In the genomic region with DNA sequence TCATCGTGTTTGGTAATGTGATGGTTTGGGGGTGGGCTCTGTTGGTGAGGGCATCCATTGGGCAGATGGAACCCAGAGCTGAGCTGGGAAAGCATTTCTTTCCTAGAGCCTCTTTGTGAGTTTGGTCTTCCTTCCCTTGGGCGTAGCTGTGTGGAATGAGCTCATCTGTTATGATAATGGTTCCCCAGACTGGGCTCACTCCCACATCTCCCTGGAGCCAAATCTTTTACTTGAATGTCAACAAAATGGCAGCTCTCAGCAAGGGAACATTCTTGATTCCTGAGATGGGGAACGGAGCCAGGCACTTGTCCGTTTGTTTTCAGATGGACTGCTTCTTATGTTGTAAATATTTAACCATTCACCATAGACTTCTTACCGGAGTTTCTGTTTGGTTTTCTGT, we compare ENCODE assay signal across 10 mouse cellular contexts.
DNase-seq lines count a peak whose midpoint lies in the region; ATAC-seq and TF ChIP-seq lines count a peak whose summit lies in the region.
"Had no signal": no experiment of that assay in that cellular context is flagged by ENCODE, and none has a peak within 500 bp of the region (broad histone marks: within the 10 kb centered on the region; RNA-seq: fewer than 3 reads in every experiment).

No protein-coding gene starts in this region.

- H3K27ac ChIP-seq in heart, embryonic 12.5 days (ENCODE audit: poor library complexity, severe bottlenecking): no peak overlapping the region
- peak overlapping the region; percentile 78 for H3K27ac ChIP-seq in lung, postnatal 0 days (ENCODE audit: low read length)
- H3K27ac ChIP-seq: liver, embryonic 15.5 days had no signal

- H3K4me3 ChIP-seq in heart, embryonic 12.5 days: no peak overlapping the region
- H3K4me3 ChIP-seq in lung, postnatal 0 days (ENCODE audit: low read depth, low read length): no peak overlapping the region
- H3K4me3 ChIP-seq: erythroblast, embryonic 14.5 days; liver, embryonic 15.5 days had no signal

- no peak overlapping the region for H3K9ac ChIP-seq in heart, embryonic 12.5 days
- no peak overlapping the region for H3K9ac ChIP-seq in lung, postnatal 0 days (replicated peaks; ENCODE audit: low read depth)
- H3K9ac ChIP-seq: liver, embryonic 15.5 days had no signal

- ATAC-seq in heart, embryonic 12.5 days (ENCODE audit: insufficient number of reproducible peaks, low FRiP score): no peak
- peak; percentile 87 for ATAC-seq in lung, postnatal 0 days

- no peak for TF ChIP-seq CTCF in lung, postnatal 0 days (IDR thresholded peaks at IDR 0.05)

- peaks cover 41% of the 10 kb centered on the region for H3K4me1 ChIP-seq in heart, embryonic 12.5 days (replicated peaks)
- H3K4me1 ChIP-seq in lung, postnatal 0 days (ENCODE audit: insufficient read depth, low read depth, low read length): peaks cover 16% of the 10 kb centered on the region; the same call in 1 of the 2 replicates

- no peaks in the 10 kb centered on the region; the same call in 1 of the 2 replicates for H3K9me3 ChIP-seq in heart, embryonic 12.5 days (replicated peaks)
- H3K9me3 ChIP-seq in lung, postnatal 0 days (ENCODE audit: low read length): no peaks in the 10 kb centered on the region
- H3K9me3 ChIP-seq: liver, embryonic 15.5 days had no signal

- WGBS in heart, embryonic 12.5 days: 54% methylated on average over 5 of the region's 5 CpGs
- WGBS in lung, postnatal 0 days: 17% methylated on average over 5 of the region's 5 CpGs

- H3K4me2 ChIP-seq in heart, embryonic 12.5 days: no peak overlapping the region
- H3K4me2 ChIP-seq in lung, postnatal 0 days (replicated peaks; ENCODE audit: low read depth, low read length): no peak overlapping the region
- H3K4me2 ChIP-seq: liver, embryonic 15.5 days had no signal

- peak; percentile 89 for TF ChIP-seq EP300 in lung, postnatal 0 days (IDR thresholded peaks at IDR 0.05)

- peak; percentile 59 to 69 for DNase-seq in heart, adult 18-20 months
- peak; percentile 89 for DNase-seq in R1 (ENCODE audit: low read depth, low spot score)
- peak; percentile 49 for DNase-seq in heart, postnatal 4 days
- peak; percentile 85 for DNase-seq in lung, postnatal 0 days (ENCODE audit: low spot score)
- DNase-seq in testis, postnatal 10 days (ENCODE audit: low spot score): no peak
- no peak for DNase-seq in retina, postnatal 1 day
- DNase-seq in natural killer cell, adult 2 months (ENCODE audit: low spot score in 2 of 2): no peak

- H3K27me3 ChIP-seq in heart, embryonic 12.5 days (replicated peaks): no peaks in the 10 kb centered on the region
- H3K27me3 ChIP-seq in lung, postnatal 0 days (replicated peaks; ENCODE audit: insufficient read depth, low read length): no peaks in the 10 kb centered on the region
- H3K27me3 ChIP-seq: liver, embryonic 15.5 days had no signal

- peaks cover 6% of the 10 kb centered on the region; the same call in 1 of the 2 replicates for H3K36me3 ChIP-seq in heart, embryonic 12.5 days
- H3K36me3 ChIP-seq in lung, postnatal 0 days (ENCODE audit: insufficient read depth, low read length): no peaks in the 10 kb centered on the region
- H3K36me3 ChIP-seq: liver, embryonic 15.5 days had no signal

Comparison
In these comparisons a context has a peak if more than half of its experiments do, and no peak if none do; other contexts are left out.
1. DNase-seq: peak in heart, adult 18-20 months (2 of 2), R1 (single experiment), heart, postnatal 4 days (single experiment) and lung, postnatal 0 days (single experiment); none in testis, postnatal 10 days (single experiment), retina, postnatal 1 day (single experiment) and natural killer cell, adult 2 months (0 of 2).